Mouse (Mus musculus): ENCODE results near the gene Gm10135.
"Not testable (repeated sequence)": the region's sequence is repeated elsewhere in the genome, so short reads cannot be mapped to it uniquely, and the experiment has no call there.

DNA sequence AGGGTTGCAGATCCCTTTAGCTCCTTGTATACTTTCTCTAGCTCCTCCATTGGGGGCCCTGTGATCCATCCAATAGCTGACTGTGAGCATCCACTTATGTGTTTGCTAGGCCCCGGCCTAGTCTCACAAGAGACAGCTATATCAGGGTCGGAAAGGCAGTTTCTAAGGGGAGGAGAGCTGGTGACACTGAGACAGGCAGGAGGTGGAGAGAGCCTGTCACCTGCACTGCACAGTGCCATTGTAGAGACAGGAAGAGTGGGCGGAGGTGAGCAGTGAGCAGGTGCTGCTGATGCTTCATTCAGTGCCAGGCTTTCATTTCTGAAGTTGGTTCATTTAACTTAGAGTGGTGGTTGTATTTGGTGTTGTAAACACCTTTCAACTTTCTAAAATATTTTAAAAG, 36.1 kb downstream of the Gm10135 start:
- not testable (repeated sequence) for TF ChIP-seq CTCF (IDR thresholded peaks at IDR 0.05; ENCODE audit: low read depth, low read length); POLR2A (IDR thresholded peaks at IDR 0.05; ENCODE audit: extremely low read depth, insufficient read depth, low read length)

All from liver, adult 2 months (tissue).